Mouse (Mus musculus): ENCODE results near the gene Hnrnpab. TPM values are rescaled to one million over a fixed set of nuclear protein-coding genes. Genes with fewer than 3 reads are reported as not detected.

Gene Hnrnpab
- polyA plus RNA-seq, 1 experiment from 2014 or later: 476 TPM

Other genes with a start within 250 kb of the Hnrnpab start
- 2.9 to 3.6 TPM (median 3.4 TPM) in 3 replicates for gene Phykpl, start 22.1 kb downstream of the Hnrnpab start, polyA plus RNA-seq (2018)
- 45.0 to 125 TPM (median 72.8 TPM) in 3 replicates for gene Nhp2, start 12.9 kb upstream of the Hnrnpab start, polyA plus RNA-seq (2018)
- 15.5 to 43.6 TPM (median 25.5 TPM) in 3 replicates for gene Rmnd5b, start 29.0 kb upstream of the Hnrnpab start, polyA plus RNA-seq (2018)
- 3.9 to 13.9 TPM (median 6.3 TPM) in 3 replicates for gene N4bp3, start 44.0 kb upstream of the Hnrnpab start, polyA plus RNA-seq (2018)
- gene D930048N14Rik, start 44.1 kb upstream of the Hnrnpab start, polyA plus RNA-seq (2018): 0.58 to 4.2 TPM (median 2.0 TPM) in 3 replicates
- 31.2 to 56.1 TPM (median 46.3 TPM) in 3 replicates for gene 0610009B22Rik, start 82.0 kb upstream of the Hnrnpab start, polyA plus RNA-seq (2018)
- 10.7 to 11.3 TPM (median 10.9 TPM) in 3 replicates for gene Sec24a, start 156.8 kb upstream of the Hnrnpab start, polyA plus RNA-seq (2018)
- gene Sar1b, start 156.8 kb upstream of the Hnrnpab start, polyA plus RNA-seq (2018): 56.1 to 92.5 TPM (median 74.9 TPM) in 3 replicates

Measured in macrophage (primary cell).